Mouse (Mus musculus) neural tube, embryonic 15.5 days (tissue): ENCODE results near the gene Myo9a. TPM values are rescaled to one million over a fixed set of nuclear protein-coding genes. Genes with fewer than 3 reads are reported as not detected.
A peak's percentile ranks its signal among the peaks of the same experiment; 100 is the strongest.
"Not testable (repeated sequence)": the region's sequence is repeated elsewhere in the genome, so short reads cannot be mapped to it uniquely, and the experiment has no call there.

Experiments used
- ATAC-seq: fragments of 200-750 bp; cut with Nextera tagmentation; 2 replicates; pipeline ENCODE4 v1.8.0; 2017; ENCODE audit warnings: mild to moderate bottlenecking, moderate TSS enrichment, moderate library complexity; ENCODE audit not compliant: low FRiP score
- H3K27ac ChIP-seq: fragments of 300-500 bp; sonication (generic); replicated peaks from 2 replicates; pipeline ENCODE4 v1.5.1; 2015; ENCODE audit warnings: mild to moderate bottlenecking, inconsistent platforms
- H3K27me3 ChIP-seq: fragments of 300-500 bp; sonication (generic); replicated peaks from 2 replicates; pipeline ENCODE4 v1.6.1; 2015; ENCODE audit warnings: inconsistent platforms
- H3K36me3 ChIP-seq: fragments of 300-500 bp; sonication (generic); 2 replicates; pipeline ENCODE4 v1.6.1; 2015; ENCODE audit warnings: inconsistent platforms
- H3K4me1 ChIP-seq: fragments of 300-500 bp; sonication (generic); 2 replicates; pipeline ENCODE4 v1.6.1; 2015; ENCODE audit warnings: inconsistent platforms
- H3K4me2 ChIP-seq: fragments of 300-500 bp; sonication (generic); 2 replicates; pipeline ENCODE4 v1.6.1; 2015; ENCODE audit warnings: inconsistent platforms, mild to moderate bottlenecking, moderate library complexity
- H3K4me3 ChIP-seq: fragments of 300-500 bp; sonication (generic); replicated peaks from 2 replicates; pipeline ENCODE4 v1.5.1; 2015; ENCODE audit warnings: mild to moderate bottlenecking, inconsistent platforms
- H3K9ac ChIP-seq: fragments of 300-500 bp; sonication (generic); replicated peaks from 2 replicates; pipeline ENCODE4 v1.6.1; 2015; ENCODE audit warnings: mild to moderate bottlenecking, inconsistent platforms
- H3K9me3 ChIP-seq: fragments of 300-500 bp; sonication (generic); replicated peaks from 2 replicates; pipeline ENCODE4 v1.6.1; 2016; ENCODE audit warnings: inconsistent platforms
- WGBS: fragments of 180-500 bp; shearing (Covaris S2); methylation state at CpG from one replicate; pipeline ENCODE4 v1.1.7; 2015; ENCODE audit warnings: mixed read lengths; 5-methylcytosine and 5-hydroxymethylcytosine counted together
- polyA plus RNA-seq: library from polyadenylated mRNA; unstranded; fragments of >200 nt; fragmentation: Nextera tagmentation; extraction: Ambion mirVana; gene quantifications from 2 replicates; pipeline ENCODE4 v1.2.1, GENCODE M21; 2015

Gene Myo9a
- polyA plus RNA-seq, 1 experiment from 2014 or later = 23.8 TPM

GRCm38 (mm10) chr9:59951943-59952342 is 201.2 kb downstream of the Myo9a start:
- Histone ChIP-seq H3K4me2 (no peak overlapping the region), H3K9me3 (no peaks in the 10 kb centered on the region), H3K27me3 (no peaks in the 10 kb centered on the region), H3K36me3 (no peaks in the 10 kb centered on the region), H3K4me1 (0 out of 2 replicates have a peak, but pooled peaks cover 3% of the 10 kb centered on the region), H3K4me3 (no peak overlapping the region), H3K9ac (no peak overlapping the region), H3K27ac (no peak overlapping the region)
- WGBS = 84% methylated on average over 4 of the region's 4 CpGs
- ATAC-seq = no peak

- WGBS = 77% methylated on average over 8 of the region's 8 CpGs
- H3K4me3 ChIP-seq = no peak overlapping the region
- no peaks in the 10 kb centered on the region for H3K9me3 ChIP-seq
- no peak for ATAC-seq
- no peak overlapping the region for H3K27ac ChIP-seq
- H3K9ac ChIP-seq = no peak overlapping the region
- no peaks in the 10 kb centered on the region for H3K36me3 ChIP-seq
- H3K4me1 ChIP-seq = 0 out of 2 replicates have a peak, but pooled peaks cover 3% of the 10 kb centered on the region
- H3K4me2 ChIP-seq = no peak overlapping the region
- no peaks in the 10 kb centered on the region for H3K27me3 ChIP-seq
Measured at GRCm38 (mm10) chr9:59952515-59953070, 201.9 kb downstream of the Myo9a start.

GRCm38 (mm10) chr9:59953556-59953955 is 202.9 kb downstream of the Myo9a start:
- no peak overlapping the region for H3K4me2 ChIP-seq
- no peak overlapping the region for H3K4me3 ChIP-seq
- no peak overlapping the region for H3K27ac ChIP-seq
- no peak overlapping the region for H3K9ac ChIP-seq
- no peaks in the 10 kb centered on the region for H3K27me3 ChIP-seq
- H3K4me1 ChIP-seq = 0 out of 2 replicates have a peak, but pooled peaks cover 3% of the 10 kb centered on the region
- no peaks in the 10 kb centered on the region for H3K9me3 ChIP-seq
- ATAC-seq = no peak
- no peaks in the 10 kb centered on the region for H3K36me3 ChIP-seq
- WGBS = 88% methylated on average over 7 of the region's 7 CpGs

GRCm38 (mm10) chr9:59955199-59955598 is 204.5 kb downstream of the Myo9a start:
- no peak overlapping the region for H3K4me2 ChIP-seq
- no peaks in the 10 kb centered on the region for H3K36me3 ChIP-seq
- no peak for ATAC-seq
- H3K9me3 ChIP-seq = no peaks in the 10 kb centered on the region
- H3K4me1 ChIP-seq = peaks cover 5% of the 10 kb centered on the region; the same call in 1 of the 2 replicates
- no peak overlapping the region for H3K4me3 ChIP-seq
- 59% methylated on average over 3 of the region's 3 CpGs for WGBS
- no peaks in the 10 kb centered on the region for H3K27me3 ChIP-seq
- no peak overlapping the region for H3K27ac ChIP-seq
- H3K9ac ChIP-seq = no peak overlapping the region

GRCm38 (mm10) chr9:59955692-59956091 is 205.0 kb downstream of the Myo9a start:
- H3K9ac ChIP-seq = no peak overlapping the region
- peaks cover 5% of the 10 kb centered on the region; the same call in 1 of the 2 replicates for H3K4me1 ChIP-seq
- H3K27ac ChIP-seq = no peak overlapping the region
- H3K4me3 ChIP-seq = no peak overlapping the region
- no peaks in the 10 kb centered on the region for H3K27me3 ChIP-seq
- H3K9me3 ChIP-seq = no peaks in the 10 kb centered on the region
- no peak for ATAC-seq
- no peak overlapping the region for H3K4me2 ChIP-seq
- no peaks in the 10 kb centered on the region for H3K36me3 ChIP-seq
- whole genome bisulfite sequencing = 73% methylated on average over 6 of the region's 6 CpGs

GRCm38 (mm10) chr9:59956496-59956895 is 205.8 kb downstream of the Myo9a start:
- Histone ChIP-seq H3K4me3 (no peak overlapping the region), H3K9me3 (no peaks in the 10 kb centered on the region), H3K9ac (no peak overlapping the region), H3K4me1 (peaks cover 5% of the 10 kb centered on the region; the same call in 1 of the 2 replicates), H3K27ac (no peak overlapping the region), H3K4me2 (no peak overlapping the region), H3K27me3 (no peaks in the 10 kb centered on the region), H3K36me3 (no peaks in the 10 kb centered on the region)
- WGBS = 44% methylated on average over 6 of the region's 6 CpGs
- ATAC-seq = no peak

GRCm38 (mm10) chr9:59958115-59958514 is 207.4 kb downstream of the Myo9a start:
- H3K27ac ChIP-seq, H3K9ac ChIP-seq, H3K36me3 ChIP-seq, H3K4me2 ChIP-seq, H3K4me1 ChIP-seq, H3K9me3 ChIP-seq, H3K4me3 ChIP-seq, H3K27me3 ChIP-seq, ATAC-seq: not testable (repeated sequence)
- 27% methylated on average over 1 of the region's 1 CpGs for WGBS

- Histone ChIP-seq H3K9ac (no peak overlapping the region), H3K9me3 (no peaks in the 10 kb centered on the region), H3K27me3 (no peaks in the 10 kb centered on the region), H3K27ac (no peak overlapping the region), H3K4me1 (peaks cover 6% of the 10 kb centered on the region; the same call in 1 of the 2 replicates), H3K36me3 (no peaks in the 10 kb centered on the region), H3K4me3 (no peak overlapping the region), H3K4me2 (no peak overlapping the region)
- peak; percentile 60; the same call in 1 of the 2 replicates for ATAC-seq
- WGBS = 4% methylated on average over 8 of the region's 8 CpGs
Measured at GRCm38 (mm10) chr9:59959276-59959675, 208.6 kb downstream of the Myo9a start.

GRCm38 (mm10) chr9:59960559-59960958 is 209.9 kb downstream of the Myo9a start, which contains the start of gene Nr2e3:
Gene Nr2e3 (minus strand): TSS chr9:59960659.
- H3K9me3 ChIP-seq = no peaks in the 10 kb centered on the region
- H3K4me3 ChIP-seq = no peak within 1 kb of the TSS
- H3K27me3 ChIP-seq = no peaks in the 10 kb centered on the region
- no peaks in the 10 kb centered on the region for H3K36me3 ChIP-seq
- peaks cover 9% of the 10 kb centered on the region; the same call in 1 of the 2 replicates for H3K4me1 ChIP-seq
- no peak for ATAC-seq
- WGBS = 81% methylated on average over 10 of the region's 10 CpGs
- H3K4me2 ChIP-seq = no peak within 1 kb of the TSS
- H3K27ac ChIP-seq = no peak within 1 kb of the TSS
- H3K9ac ChIP-seq = no peak within 1 kb of the TSS

- Histone ChIP-seq H3K36me3 (no peaks in the 10 kb centered on the region), H3K27me3 (no peaks in the 10 kb centered on the region), H3K9me3 (no peaks in the 10 kb centered on the region), H3K4me1 (peaks cover 7% of the 10 kb centered on the region; the same call in 1 of the 2 replicates), H3K4me2 (no peak overlapping the region), H3K4me3 (no peak overlapping the region), H3K27ac (no peak overlapping the region), H3K9ac (no peak overlapping the region)
- WGBS = 48% methylated on average over 14 of the region's 14 CpGs
- no peak for ATAC-seq
Measured at GRCm38 (mm10) chr9:59961201-59961955, 210.7 kb downstream of the Myo9a start.

- no peak overlapping the region for H3K4me3 ChIP-seq
- H3K9me3 ChIP-seq = no peaks in the 10 kb centered on the region
- H3K4me2 ChIP-seq = no peak overlapping the region
- H3K36me3 ChIP-seq = no peaks in the 10 kb centered on the region
- ATAC-seq = no peak
- 60% methylated on average over 3 of the region's 3 CpGs for WGBS
- H3K27ac ChIP-seq = no peak overlapping the region
- no peak overlapping the region for H3K9ac ChIP-seq
- no peaks in the 10 kb centered on the region for H3K27me3 ChIP-seq
- H3K4me1 ChIP-seq = 0 out of 2 replicates have a peak, but pooled peaks cover 5% of the 10 kb centered on the region
Measured at GRCm38 (mm10) chr9:59964367-59964766, 213.7 kb downstream of the Myo9a start.

GRCm38 (mm10) chr9:59965046-59965445 is 214.3 kb downstream of the Myo9a start:
- H3K9ac ChIP-seq = no peak overlapping the region
- H3K9me3 ChIP-seq = no peaks in the 10 kb centered on the region
- H3K4me3 ChIP-seq = no peak overlapping the region
- no peaks in the 10 kb centered on the region for H3K27me3 ChIP-seq
- H3K36me3 ChIP-seq = no peaks in the 10 kb centered on the region
- H3K4me1 ChIP-seq = 0 out of 2 replicates have a peak, but pooled peaks cover 5% of the 10 kb centered on the region
- WGBS = 83% methylated on average over 10 of the region's 10 CpGs
- H3K4me2 ChIP-seq = no peak overlapping the region
- no peak for ATAC-seq
- no peak overlapping the region for H3K27ac ChIP-seq
